8 mouse cellular contexts compared by ENCODE assay signal in genomic region chr3:35102715-35103591, GRCm38 (mm10).
DNase-seq lines count a peak whose midpoint lies in the region; ATAC-seq and TF ChIP-seq lines count a peak whose summit lies in the region.

No protein-coding gene starts in this region.

- no peak overlapping the region for H3K27ac ChIP-seq in cortical plate, adult 2 months (ENCODE audit: insufficient read depth, low read length)
- H3K27ac ChIP-seq in lung, embryonic 14.5 days (ENCODE audit: low read depth), result no peak overlapping the region

- no peak overlapping the region for H3K4me3 ChIP-seq in cortical plate, adult 2 months (ENCODE audit: insufficient read depth, low read length)
- H3K4me3 ChIP-seq in lung, embryonic 14.5 days (ENCODE audit: low read depth, low read length), result no peak overlapping the region

- H3K9ac ChIP-seq in lung, embryonic 14.5 days, result no peak overlapping the region

- POLR2A ChIA-PET in Patski (lab: Charles Lee), result interaction anchor here (0.6 to 1.7 kb wide), 2 partner anchors 373 to 459 kb away, joined by 4 to 6 read pairs; no protein-coding TSS in a partner anchor

- H3K36me3 ChIP-seq in lung, embryonic 14.5 days (ENCODE audit: insufficient read depth), result no peaks in the 10 kb centered on the region

- TF ChIP-seq CTCF in Patski (IDR thresholded peaks at IDR 0.05), result peak; percentile 99
- TF ChIP-seq CTCF in cortical plate, adult 2 months (IDR thresholded peaks at IDR 0.05; ENCODE audit: extremely low read depth, insufficient read depth, low read length), result peak; percentile 83
- peak; percentile 90 for TF ChIP-seq CTCF in lung, embryonic 14.5 days (IDR thresholded peaks at IDR 0.05; ENCODE audit: low read depth)

- peaks cover 19% of the 10 kb centered on the region for H3K27me3 ChIP-seq in Patski
- peaks cover 5% of the 10 kb centered on the region; the same call in 1 of the 2 replicates for H3K27me3 ChIP-seq in lung, embryonic 14.5 days (ENCODE audit: insufficient read depth, low read length)

- H3K4me2 ChIP-seq in lung, embryonic 14.5 days, result no peak overlapping the region

- no peak for TF ChIP-seq POLR2A in cortical plate, adult 2 months (IDR thresholded peaks at IDR 0.05; ENCODE audit: extremely low read depth, insufficient read depth, low read length)

- 49% methylated on average over 13 of the region's 13 CpGs for WGBS in lung, embryonic 14.5 days

- no peaks in the 10 kb centered on the region for H3K9me3 ChIP-seq in lung, embryonic 14.5 days (ENCODE audit: low read depth, low read length)

- in situ Hi-C loops in Patski (cut with MboI; ENCODE audit: low pct_unique_long_range_greater_than_20kb), result loop anchor here (10.0 kb wide), 2 partner anchors 878 to 1148 kb away; no protein-coding TSS in a partner anchor

- H3K4me1 ChIP-seq in cortical plate, adult 2 months (ENCODE audit: control insufficient read depth, insufficient read depth, low read length), result no peaks in the 10 kb centered on the region
- no peaks in the 10 kb centered on the region for H3K4me1 ChIP-seq in lung, embryonic 14.5 days (ENCODE audit: insufficient read depth)

- DNase-seq in B cell, adult 2 months, result peak; percentile 2 to 5
- peak; percentile 43 for DNase-seq in Patski (ENCODE audit: low read depth, low spot score)
- peak; percentile 29 to 68 for DNase-seq in gastrocnemius, postnatal 4 days (ENCODE audit: low spot score in 2 of 2)
- peak; percentile 49 to 71 for DNase-seq in kidney, postnatal 25 days
- DNase-seq in lung, embryonic 14.5 days, result peak; percentile 90
- peak; percentile 75 for DNase-seq in right cerebral cortex, adult 18-20 months
- no peak for DNase-seq in spleen, postnatal 36 days (ENCODE audit: low spot score in 2 of 2)

- no peak for ATAC-seq in Patski
- peak; percentile 75; the same call in 1 of the 2 replicates for ATAC-seq in lung, embryonic 14.5 days (ENCODE audit: insufficient read depth)

- CTCF ChIA-PET in Patski (lab: Charles Lee), result interaction anchor here (0.6 to 1.7 kb wide), 8 partner anchors 16 to 871 kb away, joined by 3 to 8 read pairs (median 4); no protein-coding TSS in a partner anchor

Comparison
In these comparisons a context has a peak if more than half of its experiments do, and no peak if none do; other contexts are left out.
1. DNase-seq: peak in B cell, adult 2 months (2 of 2), Patski (single experiment), gastrocnemius, postnatal 4 days (2 of 2), kidney, postnatal 25 days (2 of 2), lung, embryonic 14.5 days (single experiment) and right cerebral cortex, adult 18-20 months (single experiment); none in spleen, postnatal 36 days (0 of 2).
2. Peak in every context shown above with its lines, with median percentiles within 50 percentile points of each other: CTCF ChIP-seq.